Mouse (Mus musculus): ENCODE measurements at regions not wholly inside any gene's neighbourhood (a gene's known extent, or its start where the extent isn't known, plus 50 kb on each side); places are given as distances from the start of the nearest gene placed in this dataset.
"Not testable (repeated sequence)": the region's sequence is repeated elsewhere in the genome, so short reads cannot be mapped to it uniquely, and the experiment has no call there.

GRCm38 (mm10) chr9:91053065-91053793 lies 309.0 kb upstream of the Zic4 start:
- no peak for DNase-seq (ENCODE audit: low spot score)

- no peak for DNase-seq (ENCODE audit: low spot score)
Measured at GRCm38 (mm10) chr9:91059460-91059859, 302.8 kb upstream of the Zic4 start.

DNA sequence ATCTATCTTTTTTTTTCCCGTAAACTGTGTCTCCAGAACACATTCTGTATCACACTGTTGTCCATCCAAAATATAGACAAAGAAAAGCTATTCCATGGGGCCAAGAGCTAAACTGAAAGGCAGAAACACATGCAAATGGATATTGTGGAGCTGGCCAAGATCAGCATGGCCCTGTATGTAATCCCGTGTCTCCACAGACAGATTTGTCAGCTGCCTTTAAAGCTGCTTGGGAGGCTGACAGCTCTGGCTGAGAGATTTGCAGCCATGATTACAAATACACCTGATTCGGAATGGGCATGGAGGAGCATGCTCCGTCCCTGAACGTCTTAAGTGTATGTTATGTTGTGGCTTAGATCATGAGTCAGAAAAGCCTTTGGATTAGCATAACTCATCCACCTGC lies 292.7 kb upstream of the Zic4 start:
- no peak for DNase-seq (ENCODE audit: low spot score)

GRCm38 (mm10) chr9:91073366-91074174 lies 288.6 kb upstream of the Zic4 start:
- DNase-seq (ENCODE audit: low spot score), result no peak

GRCm38 (mm10) chr9:91074175-91074480 lies 288.1 kb upstream of the Zic4 start:
- no peak for DNase-seq (ENCODE audit: low spot score)

DNA sequence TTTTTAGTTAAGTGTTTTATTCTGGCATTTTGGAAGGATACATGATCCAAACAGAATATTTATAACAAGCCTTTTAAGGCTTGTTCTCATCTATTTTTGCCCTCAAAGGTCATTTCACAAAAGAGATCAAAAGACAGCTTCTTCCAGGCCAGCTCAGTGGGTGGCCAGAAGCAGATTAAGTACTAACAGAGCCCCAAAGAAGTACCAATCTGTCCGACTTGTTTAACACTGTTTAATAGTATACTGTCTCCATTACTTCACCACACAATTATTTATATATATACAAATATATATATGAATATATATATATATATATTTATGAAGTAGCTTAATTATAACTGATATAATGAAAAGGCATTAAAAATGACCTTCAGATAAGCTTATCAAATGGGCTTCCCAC lies 284.7 kb upstream of the Zic4 start:
- DNase-seq (ENCODE audit: low spot score), result no peak

DNA sequence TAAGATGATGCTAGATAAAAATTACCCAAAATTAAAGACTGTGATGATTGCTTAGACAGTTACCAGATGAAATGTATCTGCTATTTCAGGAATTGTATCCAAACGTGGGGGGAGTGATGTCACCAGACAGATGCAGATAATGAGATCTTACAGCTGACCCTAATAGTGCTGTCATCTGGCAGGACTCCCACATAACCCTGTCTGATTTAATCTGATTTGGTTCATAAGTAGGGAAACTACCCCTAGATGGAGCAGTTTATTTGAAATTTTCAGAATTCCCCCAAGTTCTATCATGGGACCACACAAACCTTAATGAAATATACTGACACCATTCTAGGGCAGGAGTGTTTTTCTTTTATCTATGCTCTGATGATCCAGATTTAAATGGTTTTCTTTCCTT lies 278.4 kb upstream of the Zic4 start:
- DNase-seq (ENCODE audit: low spot score), result no peak

DNA sequence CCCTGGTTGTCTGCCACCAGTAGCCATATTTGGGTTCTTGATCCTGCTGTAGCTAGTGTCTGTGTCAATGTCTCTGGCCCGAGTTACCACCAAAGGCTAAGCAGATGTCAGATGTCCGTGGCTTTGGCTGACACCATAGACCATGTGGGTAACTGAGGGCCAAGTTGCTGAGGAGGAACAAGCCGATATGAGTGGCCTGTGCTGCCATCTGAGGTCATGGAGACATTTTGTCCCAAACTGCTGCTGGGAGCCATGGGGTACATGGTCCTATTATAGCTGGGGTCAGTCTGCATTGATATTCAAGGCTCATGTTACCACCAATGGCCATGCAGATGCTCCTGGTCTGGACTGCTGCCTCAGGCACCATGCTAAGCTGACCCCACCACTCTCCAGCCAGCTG lies 276.3 kb upstream of the Zic4 start:
- DNase-seq (ENCODE audit: low spot score), result peak; percentile 52

DNA sequence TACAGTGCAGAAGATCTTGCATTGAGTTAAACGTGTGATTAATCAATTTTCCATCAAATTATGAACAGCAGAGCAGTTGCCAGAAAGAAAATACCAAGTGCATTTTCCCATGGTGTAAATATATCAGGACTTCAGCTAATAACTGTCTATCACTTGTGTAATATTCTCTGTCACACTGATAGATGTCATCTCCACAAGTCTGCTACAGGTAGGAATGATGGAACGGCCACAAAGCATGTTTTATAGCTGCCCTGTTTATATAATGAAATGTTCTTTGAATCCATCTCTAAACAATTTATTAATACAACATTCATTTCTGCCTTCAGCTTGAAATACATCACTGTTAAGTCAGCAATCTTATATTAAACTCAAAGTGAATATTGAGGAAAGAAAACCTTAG lies 272.9 kb upstream of the Zic4 start:
- no peak for DNase-seq (ENCODE audit: low spot score)

- no peak for DNase-seq (ENCODE audit: low spot score)
Measured at GRCm38 (mm10) chr9:91091421-91092050, 270.7 kb upstream of the Zic4 start.

GRCm38 (mm10) chr9:91101614-91102407 lies 260.4 kb upstream of the Zic4 start:
- DNase-seq (ENCODE audit: low spot score), result peak; percentile 21

GRCm38 (mm10) chr9:91122441-91123035 lies 239.7 kb upstream of the Zic4 start:
- no peak for DNase-seq (ENCODE audit: low spot score)

- no peak for DNase-seq (ENCODE audit: low spot score)
Measured at GRCm38 (mm10) chr9:91123208-91123607, 239.0 kb upstream of the Zic4 start.

GRCm38 (mm10) chr9:91126630-91127245 lies 235.5 kb upstream of the Zic4 start:
- DNase-seq (ENCODE audit: low spot score), result no peak

DNA sequence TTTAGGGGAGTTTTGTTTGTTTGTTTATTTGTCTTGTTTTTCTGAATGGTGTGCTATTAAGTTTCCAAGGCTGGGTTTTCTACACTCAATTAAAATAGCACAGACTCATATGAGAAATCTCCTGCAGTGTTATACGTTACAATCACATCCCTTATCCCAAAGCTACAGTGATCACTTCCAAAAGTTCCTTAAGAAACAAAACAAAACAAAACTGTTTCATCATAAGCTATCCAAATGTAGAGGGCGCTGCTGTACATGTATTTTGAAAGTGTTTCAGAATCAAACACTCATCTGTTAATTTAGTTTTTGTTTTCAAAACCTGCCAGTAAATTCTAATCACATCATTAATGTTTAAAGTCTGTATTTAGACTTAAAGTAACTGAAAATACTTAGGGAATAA lies 233.7 kb upstream of the Zic4 start:
- DNase-seq (ENCODE audit: low spot score), result not testable (repeated sequence)

DNA sequence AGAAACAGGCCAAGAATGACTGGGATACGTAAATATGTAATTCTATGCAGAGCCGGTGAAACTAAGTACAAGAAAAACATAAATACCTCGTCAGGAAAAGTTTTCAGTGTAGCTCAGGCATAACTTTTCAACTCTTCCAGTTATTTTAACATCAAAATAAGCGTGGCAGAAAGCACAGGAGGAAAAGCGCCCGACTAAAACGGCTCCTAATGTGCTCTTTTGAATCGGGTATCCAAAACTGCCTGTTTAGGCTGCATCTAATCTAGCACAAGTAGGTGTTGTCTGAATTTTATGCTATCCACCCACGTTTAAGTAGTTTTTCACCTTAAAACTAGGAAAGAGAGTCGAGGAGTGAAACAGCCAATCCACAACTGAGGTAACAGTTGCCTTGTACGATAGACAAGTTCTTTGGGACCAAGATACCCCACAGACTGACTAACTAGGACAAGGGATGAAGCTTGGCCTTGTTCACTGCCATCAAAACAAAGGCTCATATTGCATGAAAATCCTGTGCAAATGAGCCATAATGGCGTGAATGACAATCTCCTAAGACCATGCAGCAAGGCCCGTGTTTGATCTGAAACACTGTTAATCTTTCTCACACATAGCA lies 232.0 kb upstream of the Zic4 start:
- DNase-seq (ENCODE audit: low spot score), result no peak

DNA sequence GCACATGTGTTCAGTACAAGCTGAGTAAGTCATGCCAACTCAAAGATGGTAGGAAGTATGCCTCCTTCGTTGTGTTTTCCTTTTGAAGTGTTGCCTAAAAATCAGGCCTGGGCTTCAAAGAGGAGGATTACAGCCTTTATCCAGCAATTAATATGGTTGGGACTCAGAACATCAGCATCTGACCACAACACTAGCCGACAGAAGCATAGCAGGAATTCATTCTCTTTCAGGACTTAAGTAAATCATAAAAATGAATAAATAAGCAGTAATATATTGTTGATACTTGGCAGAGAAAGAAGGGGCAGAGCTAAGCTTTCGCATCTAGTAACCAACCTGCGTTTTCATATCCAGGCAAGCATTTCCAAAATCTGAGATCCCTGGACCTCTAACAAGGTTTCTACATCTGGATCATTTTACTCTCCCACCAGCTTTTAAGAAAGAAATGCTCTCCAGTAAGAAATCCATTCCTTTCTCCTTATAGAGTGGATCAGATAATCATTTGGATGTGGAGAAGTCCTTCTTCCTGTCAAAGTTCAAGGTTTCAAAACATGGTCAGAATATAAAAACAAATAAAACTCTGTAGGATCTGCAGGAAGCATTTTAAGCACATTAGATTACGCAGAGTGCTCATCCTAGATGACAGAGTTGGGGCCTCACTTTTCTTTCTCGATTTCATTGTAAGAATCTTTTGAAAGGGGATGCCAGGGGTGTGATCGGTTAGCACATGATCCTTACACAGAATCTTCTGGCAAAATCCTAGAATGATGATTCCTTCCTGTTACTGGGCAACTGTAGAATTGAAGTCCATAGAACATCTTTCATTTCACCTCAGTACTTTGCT lies 230.6 kb upstream of the Zic4 start:
- no peak for DNase-seq (ENCODE audit: low spot score)

GRCm38 (mm10) chr9:91132531-91132930 lies 229.7 kb upstream of the Zic4 start:
- no peak for DNase-seq (ENCODE audit: low spot score)

GRCm38 (mm10) chr9:91133256-91133920 lies 228.8 kb upstream of the Zic4 start:
- no peak for DNase-seq (ENCODE audit: low spot score)

All from heart, adult 8-10 months (tissue).